In genomic region chrX:52109663-52110062, GRCm38 (mm10) we compare ENCODE assay signal across 24 mouse cellular contexts. TPM values are rescaled to one million over a fixed set of nuclear protein-coding genes. Genes with fewer than 3 reads are reported as not detected.
DNase-seq lines count a peak whose midpoint lies in the region; ATAC-seq and TF ChIP-seq lines count a peak whose summit lies in the region.
"Had no signal": no experiment of that assay in that cellular context is flagged by ENCODE, and none has a peak within 500 bp of the region (broad histone marks: within the 10 kb centered on the region; RNA-seq: fewer than 3 reads in every experiment).

No protein-coding gene starts in this region.

- H3K36me3 ChIP-seq in hindbrain, embryonic 16.5 days (ENCODE audit: control insufficient read depth, insufficient read depth, low read length) = no peaks in the 10 kb centered on the region
- no peaks in the 10 kb centered on the region for H3K36me3 ChIP-seq in hindbrain, embryonic 13.5 days
- H3K36me3 ChIP-seq in kidney, postnatal 0 days (ENCODE audit: insufficient read depth, low read length) = no peaks in the 10 kb centered on the region
- H3K36me3 ChIP-seq in forebrain, embryonic 11.5 days (ENCODE audit: control insufficient read depth, insufficient read depth, low read length) = no peaks in the 10 kb centered on the region
- H3K36me3 ChIP-seq: embryonic facial prominence, embryonic 13.5 days; heart, embryonic 15.5 days; limb, embryonic 15.5 days had no signal

- ATAC-seq in hindbrain, embryonic 16.5 days = peak; percentile 60; the same call in 1 of the 2 replicates
- no peak for ATAC-seq in hindbrain, embryonic 13.5 days (ENCODE audit: low FRiP score)
- no peak for ATAC-seq in kidney, postnatal 0 days (replicated peaks; ENCODE audit: low FRiP score, low read depth)
- ATAC-seq in forebrain, embryonic 11.5 days (replicated peaks; ENCODE audit: low FRiP score) = no peak
- ATAC-seq: forebrain, embryonic 13.5 days; midbrain, embryonic 16.5 days had no signal

- H3K9me3 ChIP-seq in hindbrain, embryonic 16.5 days (ENCODE audit: control insufficient read depth, low read length) = no peaks in the 10 kb centered on the region
- no peaks in the 10 kb centered on the region for H3K9me3 ChIP-seq in hindbrain, embryonic 13.5 days
- H3K9me3 ChIP-seq in kidney, postnatal 0 days (replicated peaks; ENCODE audit: low read length) = no peaks in the 10 kb centered on the region
- H3K9me3 ChIP-seq in forebrain, embryonic 11.5 days (ENCODE audit: control insufficient read depth, low read length) = no peaks in the 10 kb centered on the region
- H3K9me3 ChIP-seq: embryonic facial prominence, embryonic 13.5 days; forebrain, embryonic 13.5 days; heart, embryonic 15.5 days; limb, embryonic 15.5 days had no signal

- DNase-seq in kidney, postnatal 0 days (ENCODE audit: low spot score) = peak; percentile 36
- DNase-seq in kidney, postnatal 36 days = no peak
- peak; percentile 2 for DNase-seq in ES-CJ7 (ENCODE audit: low read depth, low spot score)
- peak; percentile 25 for DNase-seq in Muller cell, postnatal 12 days (ENCODE audit: inconsistent ontology term)
- DNase-seq in thymus, postnatal 10 days (ENCODE audit: low spot score in 2 of 2) = no peak
- no peak for DNase-seq in forebrain, embryonic 11.5 days (ENCODE audit: low spot score)
- DNase-seq: adrenal gland, postnatal 14 days; cerebellum, adult 9-11 months; gastrocnemius, adult 2 months; heart, postnatal 4 days; layer of hippocampus, adult 9-11 months; lung, embryonic 14.5 days; right cerebral cortex, postnatal 25 days; spleen, adult 18-20 months; thymus, postnatal 14 days had no signal

- no peaks in the 10 kb centered on the region for H3K27me3 ChIP-seq in hindbrain, embryonic 16.5 days (replicated peaks; ENCODE audit: control insufficient read depth, insufficient read depth, low read length)
- H3K27me3 ChIP-seq in hindbrain, embryonic 13.5 days = no peaks in the 10 kb centered on the region
- no peaks in the 10 kb centered on the region for H3K27me3 ChIP-seq in kidney, postnatal 0 days (ENCODE audit: insufficient read depth, low read length)
- no peaks in the 10 kb centered on the region for H3K27me3 ChIP-seq in forebrain, embryonic 11.5 days (ENCODE audit: control insufficient read depth, insufficient read depth, low read length)
- H3K27me3 ChIP-seq: forebrain, embryonic 13.5 days; heart, embryonic 15.5 days; limb, embryonic 15.5 days had no signal

- 27% methylated on average over 2 of the region's 2 CpGs for WGBS in hindbrain, embryonic 16.5 days
- 29% methylated on average over 2 of the region's 2 CpGs for WGBS in hindbrain, embryonic 13.5 days
- WGBS in kidney, postnatal 0 days = 27% methylated on average over 2 of the region's 2 CpGs
- 66% methylated on average over 2 of the region's 2 CpGs for WGBS in forebrain, embryonic 11.5 days

- H3K9ac ChIP-seq in hindbrain, embryonic 16.5 days (ENCODE audit: low read depth, low read length) = no peak overlapping the region
- H3K9ac ChIP-seq in hindbrain, embryonic 13.5 days = no peak overlapping the region
- no peak overlapping the region for H3K9ac ChIP-seq in kidney, postnatal 0 days (ENCODE audit: low read depth, low read length)
- no peak overlapping the region for H3K9ac ChIP-seq in forebrain, embryonic 11.5 days (ENCODE audit: low read length)
- H3K9ac ChIP-seq: embryonic facial prominence, embryonic 13.5 days; forebrain, embryonic 13.5 days; heart, embryonic 15.5 days; limb, embryonic 15.5 days; liver, embryonic 14.5 days; lung, embryonic 14.5 days had no signal

- H3K4me2 ChIP-seq in hindbrain, embryonic 16.5 days (ENCODE audit: low read length) = no peak overlapping the region
- no peak overlapping the region for H3K4me2 ChIP-seq in hindbrain, embryonic 13.5 days
- no peak overlapping the region for H3K4me2 ChIP-seq in kidney, postnatal 0 days (ENCODE audit: low read length)
- no peak overlapping the region for H3K4me2 ChIP-seq in forebrain, embryonic 11.5 days (ENCODE audit: low read depth, low read length, severe bottlenecking)
- H3K4me2 ChIP-seq: embryonic facial prominence, embryonic 13.5 days; forebrain, embryonic 13.5 days; heart, embryonic 15.5 days; limb, embryonic 15.5 days; lung, embryonic 14.5 days had no signal

- no peaks in the 10 kb centered on the region for H3K4me1 ChIP-seq in hindbrain, embryonic 16.5 days (ENCODE audit: control insufficient read depth, insufficient read depth, low read depth, low read length)
- H3K4me1 ChIP-seq in hindbrain, embryonic 13.5 days (replicated peaks) = 0 out of 2 replicates have a peak, but pooled peaks cover 4% of the 10 kb centered on the region
- H3K4me1 ChIP-seq in kidney, postnatal 0 days (replicated peaks; ENCODE audit: insufficient read depth, low read length) = no peaks in the 10 kb centered on the region
- no peaks in the 10 kb centered on the region for H3K4me1 ChIP-seq in forebrain, embryonic 11.5 days (replicated peaks; ENCODE audit: control insufficient read depth, insufficient read depth, low read length)
- H3K4me1 ChIP-seq: embryonic facial prominence, embryonic 13.5 days; heart, embryonic 15.5 days; limb, embryonic 15.5 days had no signal

- H3K27ac ChIP-seq in hindbrain, embryonic 16.5 days (ENCODE audit: low read depth, low read length) = no peak overlapping the region
- H3K27ac ChIP-seq in hindbrain, embryonic 13.5 days = no peak overlapping the region
- no peak overlapping the region for H3K27ac ChIP-seq in kidney, postnatal 0 days
- no peak overlapping the region for H3K27ac ChIP-seq in forebrain, embryonic 11.5 days (ENCODE audit: low read depth, low read length)
- H3K27ac ChIP-seq: embryonic facial prominence, embryonic 13.5 days; forebrain, embryonic 13.5 days; gastrocnemius, adult 2 months; heart, embryonic 15.5 days; limb, embryonic 15.5 days; liver, embryonic 14.5 days had no signal

- no peak for TF ChIP-seq CTCF in kidney, postnatal 0 days (IDR thresholded peaks at IDR 0.05; ENCODE audit: low read depth)

- H3K4me3 ChIP-seq in hindbrain, embryonic 16.5 days (ENCODE audit: low read length) = no peak overlapping the region
- H3K4me3 ChIP-seq in hindbrain, embryonic 13.5 days = no peak overlapping the region
- no peak overlapping the region for H3K4me3 ChIP-seq in kidney, postnatal 0 days (replicated peaks; ENCODE audit: low read depth, low read length)
- H3K4me3 ChIP-seq in forebrain, embryonic 11.5 days (ENCODE audit: low read depth, low read length) = no peak overlapping the region
- H3K4me3 ChIP-seq: embryonic facial prominence, embryonic 13.5 days; erythroblast, embryonic 14.5 days; forebrain, embryonic 13.5 days; gastrocnemius, adult 2 months; heart, embryonic 15.5 days; limb, embryonic 15.5 days had no signal

RNA-seq across cellular contexts. Expression of gene Gpc4, which starts 55.4 kb away (rescaled TPM):
- polyA plus RNA-seq in hindbrain, embryonic 16.5 days (2015; fragmentation: Nextera tagmentation; extraction: Ambion mirVana) = 8.2 and 13.6 TPM in 2 replicates
- 10.3 and 11.8 TPM in 2 replicates for polyA plus RNA-seq in hindbrain, embryonic 13.5 days (2015; fragmentation: Nextera tagmentation; extraction: Ambion mirVana)
- polyA plus RNA-seq in kidney, postnatal 0 days (2015; fragmentation: Nextera tagmentation; extraction: Ambion mirVana) = 119 and 141 TPM in 2 replicates
- 80.9 and 81.2 TPM in 2 replicates for polyA plus RNA-seq in forebrain, embryonic 11.5 days (2014; fragmentation: Nextera tagmentation; extraction: Ambion mirVana)

Comparison
In these comparisons a context has a peak if more than half of its experiments do, and no peak if none do; other contexts are left out.
1. DNase-seq: peak in kidney, postnatal 0 days (single experiment), ES-CJ7 (single experiment) and Muller cell, postnatal 12 days (single experiment); none in kidney, postnatal 36 days (0 of 2), thymus, postnatal 10 days (0 of 2) and forebrain, embryonic 11.5 days (single experiment).